Mouse (Mus musculus) liver, postnatal 0 days (tissue): ENCODE data around the gene Lipc. TPM values are rescaled to one million over a fixed set of nuclear protein-coding genes. Genes with fewer than 3 reads are reported as not detected.

ENCODE experiments used
- ATAC-seq: fragments of 200-750 bp; cut with Nextera tagmentation; 2 replicates; pipeline ENCODE4 v1.8.0; 2017; ENCODE audit warnings: mild to moderate bottlenecking, moderate library complexity
- DNase-seq: peaks from one replicate; pipeline ENCODE4 v3.0.0-alpha.2; 2016
- H3K27ac ChIP-seq: fragments of 300-500 bp; sonication (generic); 2 replicates; pipeline ENCODE4 v1.5.1; 2014; ENCODE audit warnings: antibody characterized with exemption, moderate library complexity, mild to moderate bottlenecking, low read depth
- H3K27me3 ChIP-seq: fragments of 300-500 bp; sonication (generic); 2 replicates; pipeline ENCODE4 v1.6.1; 2014; ENCODE audit warnings: low read length, control low read depth, mixed read lengths; ENCODE audit not compliant: insufficient read depth
- H3K36me3 ChIP-seq: fragments of 300-500 bp; sonication (generic); replicated peaks from 2 replicates; pipeline ENCODE4 v1.6.1; 2014; ENCODE audit warnings: mild to moderate bottlenecking, control low read depth, low read length, moderate library complexity, mixed read lengths; ENCODE audit not compliant: insufficient read depth
- H3K4me1 ChIP-seq: fragments of 300-500 bp; sonication (generic); 2 replicates; pipeline ENCODE4 v1.6.1; 2014; ENCODE audit warnings: antibody characterized with exemption, mild to moderate bottlenecking, control low read depth; ENCODE audit not compliant: insufficient read depth
- H3K4me2 ChIP-seq: fragments of 300-500 bp; sonication (generic); 2 replicates; pipeline ENCODE4 v1.6.1; 2014; ENCODE audit warnings: low read depth, mild to moderate bottlenecking, low read length, moderate library complexity, mixed read lengths
- H3K4me3 ChIP-seq: fragments of 300-500 bp; sonication (generic); 2 replicates; pipeline ENCODE4 v1.5.1; 2014; ENCODE audit warnings: low read depth, low read length
- H3K9ac ChIP-seq: fragments of 300-500 bp; sonication (generic); replicated peaks from 2 replicates; pipeline ENCODE4 v1.6.1; 2014; ENCODE audit warnings: mild to moderate bottlenecking, moderate library complexity
- H3K9me3 ChIP-seq: fragments of 300-500 bp; sonication (generic); 2 replicates; pipeline ENCODE4 v1.6.1; 2016; ENCODE audit warnings: mild to moderate bottlenecking, control low read depth, low read length, mixed read lengths
- CTCF ChIP-seq: sonication (generic); IDR thresholded peaks from 2 replicates; pipeline ENCODE4 v1.5.1; 2016; ENCODE audit warnings: antibody characterized with exemption, low read depth
- EP300 ChIP-seq: IDR thresholded peaks from 2 replicates; pipeline ENCODE4 v1.6.1; 2016; ENCODE audit warnings: antibody characterized with exemption, low read depth, mild to moderate bottlenecking
- WGBS: fragments of 180-500 bp; shearing (Covaris S2); extraction: QIAGEN DNeasy Blood & Tissue Kit; methylation state at CpG from one replicate; pipeline ENCODE4 v1.1.7; 2014; ENCODE audit not compliant: insufficient replicate concordance; 5-methylcytosine and 5-hydroxymethylcytosine counted together
- polyA plus RNA-seq: library from polyadenylated mRNA; unstranded; fragments of >200 nt; fragmentation: Nextera tagmentation; extraction: Ambion mirVana; gene quantifications from 2 replicates; pipeline ENCODE4 v1.2.1, GENCODE M21; 2015

The Lipc gene
- polyA plus RNA-seq, 1 experiment from 2014 or later: 108 TPM

DNA sequence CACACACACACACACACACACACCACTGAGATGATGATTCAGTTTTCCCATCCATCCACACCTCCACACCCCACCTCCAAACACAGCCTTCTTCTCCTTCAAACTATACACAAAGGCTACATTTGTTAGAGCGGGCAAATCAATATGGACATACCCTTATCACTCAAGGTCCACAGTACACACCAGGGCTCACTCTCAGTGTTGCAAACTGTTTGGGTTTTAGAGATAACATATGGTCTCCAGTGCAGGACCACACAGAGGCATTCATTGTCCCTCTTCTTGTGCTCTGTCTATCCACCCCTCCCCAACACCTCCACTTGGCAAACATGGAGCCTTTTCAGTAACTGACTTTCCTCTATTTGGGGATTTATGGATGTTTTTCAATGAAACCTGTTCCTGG is 29.7 kb upstream of the Lipc start:
- 42% methylated on average over 1 of the region's 1 CpGs for WGBS
- peaks cover 16% of the 10 kb centered on the region for H3K4me1 ChIP-seq
- H3K27ac ChIP-seq: no peak overlapping the region
- no peak for DNase-seq
- H3K9ac ChIP-seq: no peak overlapping the region
- H3K27me3 ChIP-seq: no peaks in the 10 kb centered on the region
- TF ChIP-seq CTCF: no peak
- peak; percentile 38 for TF ChIP-seq EP300
- H3K4me3 ChIP-seq: no peak overlapping the region
- H3K36me3 ChIP-seq: no peaks in the 10 kb centered on the region
- peak; percentile 77 for ATAC-seq
- peaks cover 6% of the 10 kb centered on the region; the same call in 1 of the 2 replicates for H3K9me3 ChIP-seq
- H3K4me2 ChIP-seq: no peak overlapping the region

DNA sequence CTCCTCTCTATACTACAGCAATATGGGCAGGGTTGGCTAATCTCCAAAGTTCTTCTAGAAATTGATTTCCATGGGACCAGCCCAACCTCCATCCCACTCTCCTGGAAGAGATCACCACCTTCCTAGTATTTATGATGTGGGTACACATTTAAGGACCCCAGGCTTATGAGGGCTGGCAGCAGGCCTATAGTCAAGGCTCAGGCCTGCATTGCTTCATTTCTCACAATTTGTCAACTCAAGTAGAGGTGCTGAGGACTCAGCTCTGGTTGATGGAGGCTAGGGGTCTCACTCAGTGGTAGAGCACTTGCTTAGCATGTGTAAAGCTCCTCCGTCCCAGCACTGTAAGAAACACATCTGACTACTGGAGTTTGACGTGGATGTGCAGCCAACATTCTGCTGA is 27.6 kb upstream of the Lipc start:
- no peak overlapping the region for H3K4me2 ChIP-seq
- no peaks in the 10 kb centered on the region for H3K9me3 ChIP-seq
- no peak overlapping the region for H3K27ac ChIP-seq
- H3K9ac ChIP-seq: no peak overlapping the region
- H3K27me3 ChIP-seq: no peaks in the 10 kb centered on the region
- DNase-seq (no peak), ATAC-seq (no peak)
- no peak overlapping the region for H3K4me3 ChIP-seq
- TF ChIP-seq EP300 (no peak), CTCF (no peak)
- no peaks in the 10 kb centered on the region for H3K36me3 ChIP-seq
- H3K4me1 ChIP-seq: peaks cover 16% of the 10 kb centered on the region
- 73% methylated on average over 2 of the region's 2 CpGs for WGBS

- no peak for DNase-seq
- 66% methylated on average over 5 of the region's 5 CpGs for WGBS
These were observed 27.1 kb upstream of the Lipc start for GRCm38 (mm10) chr9:70979171-70979570.

GRCm38 (mm10) chr9:70977392-70977791 is 25.4 kb upstream of the Lipc start:
- TF ChIP-seq EP300 (peak; percentile 87), CTCF (no peak)
- no peaks in the 10 kb centered on the region for H3K27me3 ChIP-seq
- WGBS: 68% methylated on average over 1 of the region's 1 CpGs
- H3K36me3 ChIP-seq: no peaks in the 10 kb centered on the region
- no peaks in the 10 kb centered on the region for H3K9me3 ChIP-seq
- H3K9ac ChIP-seq: no peak overlapping the region
- peaks cover 9% of the 10 kb centered on the region for H3K4me1 ChIP-seq
- no peak for DNase-seq
- no peak overlapping the region for H3K4me3 ChIP-seq
- H3K27ac ChIP-seq: no peak overlapping the region
- no peak overlapping the region for H3K4me2 ChIP-seq
- ATAC-seq: peak; percentile 43

More at GRCm38 (mm10) chr9:70979171-70979570, 27.1 kb upstream of the Lipc start:
- no peak for ATAC-seq
- H3K27ac ChIP-seq: no peak overlapping the region
- H3K27me3 ChIP-seq: no peaks in the 10 kb centered on the region
- TF ChIP-seq EP300 (no peak), CTCF (no peak)
- no peaks in the 10 kb centered on the region for H3K9me3 ChIP-seq
- no peak overlapping the region for H3K4me3 ChIP-seq
- H3K4me2 ChIP-seq: no peak overlapping the region
- peaks cover 16% of the 10 kb centered on the region for H3K4me1 ChIP-seq
- H3K36me3 ChIP-seq: no peaks in the 10 kb centered on the region
- no peak overlapping the region for H3K9ac ChIP-seq

DNA sequence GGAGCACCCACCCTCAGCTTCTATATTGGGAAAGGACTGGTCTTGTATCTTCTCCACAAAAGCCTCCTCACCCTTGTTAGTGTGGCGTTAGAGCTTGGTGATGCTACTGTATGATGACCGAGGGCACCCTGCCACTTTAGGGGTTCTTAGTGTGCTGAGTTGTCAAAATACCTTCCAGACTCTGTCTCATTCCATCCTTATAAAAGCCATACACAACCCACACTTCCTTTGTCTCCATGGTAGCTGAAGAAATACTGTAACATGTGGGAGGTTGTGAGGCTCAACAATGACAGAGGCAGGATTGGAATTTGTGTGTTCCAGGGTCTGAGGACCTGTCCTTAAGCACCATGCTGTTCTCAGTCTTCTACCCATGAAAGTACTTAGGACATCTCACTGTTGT is 23.9 kb upstream of the Lipc start:
- Histone ChIP-seq H3K4me2 (no peak overlapping the region), H3K27me3 (no peaks in the 10 kb centered on the region), H3K9me3 (no peaks in the 10 kb centered on the region), H3K27ac (no peak overlapping the region), H3K9ac (no peak overlapping the region), H3K4me1 (no peaks in the 10 kb centered on the region; the same call in 1 of the 2 replicates), H3K36me3 (no peaks in the 10 kb centered on the region), H3K4me3 (no peak overlapping the region)
- WGBS: 89% methylated on average over 2 of the region's 2 CpGs
- no peak for ATAC-seq
- TF ChIP-seq CTCF (no peak), EP300 (no peak)
- no peak for DNase-seq

DNA sequence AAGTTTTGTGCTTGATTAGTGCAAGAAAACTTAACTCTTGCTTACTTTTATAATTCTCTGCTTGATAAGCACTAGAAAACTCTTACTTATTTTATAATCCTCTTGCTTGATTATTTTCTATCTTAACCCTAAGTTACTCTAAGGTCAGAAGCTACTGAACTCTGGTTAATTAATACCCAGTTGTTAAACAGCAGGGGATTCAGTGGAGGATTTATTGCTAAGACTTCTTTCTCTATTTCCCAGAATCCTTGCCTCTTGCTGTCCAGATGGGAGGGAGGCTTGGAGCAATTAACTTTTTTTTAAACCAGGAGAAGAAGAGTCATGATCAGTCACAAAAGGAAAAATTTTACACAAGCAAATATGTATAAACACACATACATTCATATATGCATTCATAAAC is 21.3 kb upstream of the Lipc start:
- ATAC-seq: no peak
- DNase-seq: no peak

GRCm38 (mm10) chr9:70969244-70969643 is 17.2 kb upstream of the Lipc start:
- no peak overlapping the region for H3K9ac ChIP-seq
- ATAC-seq (peak; percentile 66; the same call in 1 of the 2 replicates), DNase-seq (no peak)
- no peaks in the 10 kb centered on the region for H3K27me3 ChIP-seq
- H3K4me2 ChIP-seq: no peak overlapping the region
- H3K4me3 ChIP-seq: no peak overlapping the region
- 60% methylated on average over 3 of the region's 3 CpGs for WGBS
- no peaks in the 10 kb centered on the region for H3K36me3 ChIP-seq
- H3K4me1 ChIP-seq: peaks cover 5% of the 10 kb centered on the region
- H3K9me3 ChIP-seq: no peaks in the 10 kb centered on the region
- no peak for TF ChIP-seq EP300
- no peak for TF ChIP-seq CTCF
- no peak overlapping the region for H3K27ac ChIP-seq

More for the DNA sequence above, 21.3 kb upstream of the Lipc start:
- no peak overlapping the region for H3K27ac ChIP-seq
- no peaks in the 10 kb centered on the region for H3K27me3 ChIP-seq
- no peaks in the 10 kb centered on the region for H3K36me3 ChIP-seq
- TF ChIP-seq EP300 (no peak), CTCF (no peak)
- H3K4me2 ChIP-seq: no peak overlapping the region
- no peak overlapping the region for H3K9ac ChIP-seq
- H3K4me3 ChIP-seq: no peak overlapping the region
- H3K9me3 ChIP-seq: no peaks in the 10 kb centered on the region
- peaks cover 3% of the 10 kb centered on the region for H3K4me1 ChIP-seq
